Mouse (Mus musculus) intestine, embryonic 15.5 days (tissue): ENCODE data around the gene Trim16. TPM values are rescaled to one million over a fixed set of nuclear protein-coding genes. Genes with fewer than 3 reads are reported as not detected.

Experiments used
- ATAC-seq: fragments of 200-750 bp; cut with Nextera tagmentation; 2 replicates; pipeline ENCODE4 v1.8.0; 2017; ENCODE audit warnings: moderate TSS enrichment, moderate library complexity
- H3K27ac ChIP-seq: fragments of 300-500 bp; sonication (generic); 2 replicates; pipeline ENCODE4 v1.5.1; 2015; ENCODE audit warnings: mild to moderate bottlenecking, inconsistent platforms
- H3K27me3 ChIP-seq: fragments of 300-500 bp; sonication (generic); replicated peaks from 2 replicates; pipeline ENCODE4 v1.6.1; 2015; ENCODE audit warnings: inconsistent platforms
- H3K36me3 ChIP-seq: fragments of 300-500 bp; sonication (generic); 2 replicates; pipeline ENCODE4 v1.6.1; 2015; ENCODE audit warnings: inconsistent platforms
- H3K4me1 ChIP-seq: fragments of 300-500 bp; sonication (generic); replicated peaks from 2 replicates; pipeline ENCODE4 v1.6.1; 2015; ENCODE audit warnings: inconsistent platforms
- H3K4me2 ChIP-seq: fragments of 300-500 bp; sonication (generic); replicated peaks from 2 replicates; pipeline ENCODE4 v1.6.1; 2015; ENCODE audit warnings: mild to moderate bottlenecking, inconsistent platforms
- H3K4me3 ChIP-seq: fragments of 300-500 bp; sonication (generic); replicated peaks from 2 replicates; pipeline ENCODE4 v1.5.1; 2015; ENCODE audit warnings: inconsistent platforms
- H3K9ac ChIP-seq: fragments of 300-500 bp; sonication (generic); 2 replicates; pipeline ENCODE4 v1.6.1; 2015; ENCODE audit warnings: inconsistent platforms
- H3K9me3 ChIP-seq: fragments of 300-500 bp; sonication (generic); 2 replicates; pipeline ENCODE4 v1.6.1; 2016; ENCODE audit warnings: inconsistent platforms
- WGBS: fragments of 180-500 bp; shearing (Covaris S2); methylation state at CpG from one replicate; pipeline ENCODE4 v1.1.7; 2015; 5-methylcytosine and 5-hydroxymethylcytosine counted together
- polyA plus RNA-seq: library from polyadenylated mRNA; unstranded; fragments of >200 nt; fragmentation: Nextera tagmentation; extraction: Ambion mirVana; gene quantifications from 2 replicates; pipeline ENCODE4 v1.2.1, GENCODE M21; 2015

The Trim16 gene
- polyA plus RNA-seq, 1 experiment from 2014 or later: 11.1 TPM

GRCm38 (mm10) chr11:62816591-62816990 is 3.4 kb upstream of the Trim16 start:
- no peak overlapping the region for H3K9ac ChIP-seq
- ATAC-seq: no peak
- WGBS: 22% methylated on average over 6 of the region's 6 CpGs

GRCm38 (mm10) chr11:62819059-62819686 is 858 bp upstream of the Trim16 start:
- no peak for ATAC-seq
- no peak overlapping the region for H3K9ac ChIP-seq
- H3K4me3 ChIP-seq: no peak overlapping the region
- peaks cover 18% of the 10 kb centered on the region for H3K4me1 ChIP-seq
- no peaks in the 10 kb centered on the region for H3K36me3 ChIP-seq
- WGBS: 81% methylated on average over 8 of the region's 8 CpGs
- H3K4me2 ChIP-seq: no peak overlapping the region
- no peaks in the 10 kb centered on the region for H3K27me3 ChIP-seq
- H3K27ac ChIP-seq: no peak overlapping the region
- no peaks in the 10 kb centered on the region for H3K9me3 ChIP-seq

More at GRCm38 (mm10) chr11:62816591-62816990, 3.4 kb upstream of the Trim16 start:
- Histone ChIP-seq H3K9me3 (no peaks in the 10 kb centered on the region), H3K4me1 (peaks cover 9% of the 10 kb centered on the region), H3K4me3 (no peak overlapping the region), H3K36me3 (no peaks in the 10 kb centered on the region), H3K27me3 (no peaks in the 10 kb centered on the region), H3K27ac (no peak overlapping the region), H3K4me2 (no peak overlapping the region)

- H3K27me3 ChIP-seq: no peaks in the 10 kb centered on the region
- no peaks in the 10 kb centered on the region for H3K9me3 ChIP-seq
- peak overlapping the region; percentile 53 for H3K4me3 ChIP-seq
- peaks cover 26% of the 10 kb centered on the region for H3K4me1 ChIP-seq
- ATAC-seq: peak; percentile 54
- no peaks in the 10 kb centered on the region for H3K36me3 ChIP-seq
- H3K9ac ChIP-seq: peak overlapping the region; percentile 63
- 7% methylated on average over 16 of the region's 16 CpGs for WGBS
- peak overlapping the region; percentile 86 for H3K27ac ChIP-seq
- peak overlapping the region; percentile 89 for H3K4me2 ChIP-seq
These were observed 818 bp downstream of the Trim16 start for GRCm38 (mm10) chr11:62820661-62821437.

- H3K4me2 ChIP-seq: peak overlapping the region; percentile 89
- WGBS: 49% methylated on average over 5 of the region's 5 CpGs
- 0 out of 2 replicates have a peak overlapping the region, but pooled peaks have one; percentile 27 for H3K27ac ChIP-seq
- H3K36me3 ChIP-seq: no peaks in the 10 kb centered on the region
- peak overlapping the region; percentile 28 for H3K4me3 ChIP-seq
- H3K4me1 ChIP-seq: peaks cover 27% of the 10 kb centered on the region
- no peaks in the 10 kb centered on the region for H3K27me3 ChIP-seq
- H3K9ac ChIP-seq: 0 out of 2 replicates have a peak overlapping the region, but pooled peaks have one; percentile 29
- no peak for ATAC-seq
- no peaks in the 10 kb centered on the region for H3K9me3 ChIP-seq
These were observed 1.9 kb downstream of the Trim16 start for GRCm38 (mm10) chr11:62821893-62822292.

- WGBS: 61% methylated on average over 7 of the region's 7 CpGs
- no peak overlapping the region for H3K4me2 ChIP-seq
- H3K9me3 ChIP-seq: no peaks in the 10 kb centered on the region
- no peak for ATAC-seq
- peaks cover 28% of the 10 kb centered on the region for H3K4me1 ChIP-seq
- no peaks in the 10 kb centered on the region for H3K27me3 ChIP-seq
- H3K27ac ChIP-seq: no peak overlapping the region
- H3K36me3 ChIP-seq: no peaks in the 10 kb centered on the region
- H3K9ac ChIP-seq: no peak overlapping the region
- H3K4me3 ChIP-seq: no peak overlapping the region
These were observed 4.2 kb downstream of the Trim16 start for GRCm38 (mm10) chr11:62824211-62824610.

GRCm38 (mm10) chr11:62825222-62826105 is 5.4 kb downstream of the Trim16 start:
- Histone ChIP-seq H3K27ac (no peak overlapping the region), H3K4me3 (no peak overlapping the region), H3K4me1 (peaks cover 28% of the 10 kb centered on the region; the same call in 1 of the 2 replicates), H3K27me3 (no peaks in the 10 kb centered on the region), H3K4me2 (no peak overlapping the region), H3K9me3 (no peaks in the 10 kb centered on the region), H3K9ac (no peak overlapping the region), H3K36me3 (no peaks in the 10 kb centered on the region)
- 69% methylated on average over 9 of the region's 9 CpGs for WGBS
- no peak for ATAC-seq

- Histone ChIP-seq H3K4me1 (peaks cover 23% of the 10 kb centered on the region; the same call in 1 of the 2 replicates), H3K27ac (no peak overlapping the region), H3K9ac (no peak overlapping the region), H3K27me3 (no peaks in the 10 kb centered on the region), H3K9me3 (no peaks in the 10 kb centered on the region), H3K4me3 (no peak overlapping the region), H3K4me2 (no peak overlapping the region), H3K36me3 (no peaks in the 10 kb centered on the region)
- 59% methylated on average over 6 of the region's 6 CpGs for WGBS
- no peak for ATAC-seq
These were observed 6.2 kb downstream of the Trim16 start for GRCm38 (mm10) chr11:62826106-62826733.

- Histone ChIP-seq H3K27ac (no peak overlapping the region), H3K4me3 (no peak overlapping the region), H3K9me3 (no peaks in the 10 kb centered on the region), H3K27me3 (no peaks in the 10 kb centered on the region), H3K36me3 (0 out of 2 replicates have a peak, but pooled peaks cover 4% of the 10 kb centered on the region), H3K9ac (no peak overlapping the region), H3K4me2 (no peak overlapping the region), H3K4me1 (0 out of 2 replicates have a peak, but pooled peaks cover 16% of the 10 kb centered on the region)
- WGBS: 70% methylated on average over 4 of the region's 4 CpGs
- peak; percentile 65 for ATAC-seq
These were observed 7.1 kb downstream of the Trim16 start for GRCm38 (mm10) chr11:62827135-62827534.

GRCm38 (mm10) chr11:62827911-62828310 is 7.9 kb downstream of the Trim16 start:
- Histone ChIP-seq H3K4me3 (no peak overlapping the region), H3K9ac (no peak overlapping the region), H3K4me1 (0 out of 2 replicates have a peak, but pooled peaks cover 16% of the 10 kb centered on the region), H3K4me2 (no peak overlapping the region), H3K27me3 (no peaks in the 10 kb centered on the region), H3K9me3 (no peaks in the 10 kb centered on the region), H3K27ac (no peak overlapping the region), H3K36me3 (0 out of 2 replicates have a peak, but pooled peaks cover 4% of the 10 kb centered on the region)
- ATAC-seq: no peak
- 89% methylated on average over 3 of the region's 3 CpGs for WGBS

GRCm38 (mm10) chr11:62830387-62830786 is 10.4 kb downstream of the Trim16 start:
- Histone ChIP-seq H3K9me3 (no peaks in the 10 kb centered on the region), H3K4me3 (no peak overlapping the region)
- 85% methylated on average over 2 of the region's 2 CpGs for WGBS

GRCm38 (mm10) chr11:62831906-62832305 is 11.9 kb downstream of the Trim16 start:
- Histone ChIP-seq H3K27me3 (no peaks in the 10 kb centered on the region), H3K9me3 (no peaks in the 10 kb centered on the region)
- ATAC-seq: no peak

More at GRCm38 (mm10) chr11:62830387-62830786, 10.4 kb downstream of the Trim16 start:
- H3K4me1 ChIP-seq: 0 out of 2 replicates have a peak, but pooled peaks cover 10% of the 10 kb centered on the region
- H3K27me3 ChIP-seq: no peaks in the 10 kb centered on the region
- 0 out of 2 replicates have a peak, but pooled peaks cover 4% of the 10 kb centered on the region for H3K36me3 ChIP-seq
- no peak for ATAC-seq
- no peak overlapping the region for H3K27ac ChIP-seq
- H3K4me2 ChIP-seq: no peak overlapping the region
- H3K9ac ChIP-seq: no peak overlapping the region

More at GRCm38 (mm10) chr11:62831906-62832305, 11.9 kb downstream of the Trim16 start:
- Histone ChIP-seq H3K27ac (no peak overlapping the region), H3K4me2 (no peak overlapping the region), H3K4me1 (0 out of 2 replicates have a peak, but pooled peaks cover 1% of the 10 kb centered on the region), H3K9ac (no peak overlapping the region), H3K4me3 (no peak overlapping the region), H3K36me3 (peaks cover 4% of the 10 kb centered on the region; the same call in 1 of the 2 replicates)
